Mouse (Mus musculus) brain, embryonic 14.5 days (tissue): Measurements from ENCODE around the gene Thap11.

Experiments
- CTCF ChIP-seq: fragments of 200-500 bp; IDR thresholded peaks from 2 replicates; pipeline ENCODE4 v1.5.1; 2012; ENCODE audit warnings: inconsistent platforms, mild to moderate bottlenecking, moderate library complexity, borderline replicate concordance; ENCODE audit not compliant: insufficient read depth, insufficient read length; ENCODE audit errors: extremely low read depth
- POLR2A ChIP-seq: fragments of 200-500 bp; IDR thresholded peaks from 2 replicates; pipeline ENCODE4 v1.6.1; 2012; ENCODE audit warnings: mild to moderate bottlenecking, inconsistent platforms, borderline replicate concordance; ENCODE audit not compliant: poor library complexity, insufficient read depth, insufficient read length, severe bottlenecking; ENCODE audit errors: extremely low read depth

DNA sequence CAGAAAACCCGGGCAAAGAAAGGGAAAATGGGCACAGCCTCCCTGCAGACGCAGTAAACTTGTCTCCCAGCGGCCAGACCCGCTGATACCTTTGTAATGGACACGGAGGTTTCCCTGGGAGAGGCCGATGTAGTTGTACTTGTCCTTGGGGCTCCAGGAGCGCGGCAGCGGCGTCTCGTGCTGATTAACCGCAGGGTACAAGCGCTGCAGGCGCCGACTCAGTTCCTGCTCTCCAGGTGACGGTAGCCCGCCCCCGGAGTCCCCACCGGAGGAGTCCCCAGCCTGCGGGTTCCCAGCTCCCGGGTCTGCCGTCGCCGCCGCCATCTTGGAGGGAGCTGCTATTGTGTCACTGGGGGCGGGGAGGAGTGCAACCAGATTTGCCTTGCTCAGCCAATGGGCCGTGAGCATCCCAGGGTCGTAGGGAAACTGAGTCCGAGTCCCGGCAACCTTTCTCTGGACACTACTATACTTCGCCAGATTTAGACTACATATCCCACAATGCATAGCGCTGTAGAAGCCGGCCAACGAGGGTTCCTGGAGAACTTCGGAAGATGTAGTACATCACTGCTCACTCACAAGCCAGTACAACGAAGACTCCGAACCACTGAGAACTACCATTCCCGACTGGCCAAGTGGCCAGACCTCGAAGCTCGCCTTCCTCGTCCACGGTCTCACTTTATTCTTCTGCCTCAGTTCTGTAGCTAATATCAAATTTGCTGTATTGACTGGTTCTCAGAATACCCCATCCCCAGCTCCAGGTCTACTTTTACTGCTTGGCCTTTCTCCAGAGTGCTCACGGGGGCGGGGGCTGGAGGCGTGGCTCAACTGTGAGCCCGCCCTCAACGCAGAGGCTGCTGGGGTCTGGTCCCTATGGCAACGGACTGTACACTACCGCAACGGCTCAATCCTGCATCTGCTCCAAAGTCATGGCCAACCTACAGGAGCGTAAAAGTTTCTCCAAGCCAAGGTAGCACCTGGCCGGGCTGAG lies 27.8 kb upstream of the Thap11 start, which contains the start of the genes Ranbp10 and Tsnaxip1:
- no peak for TF ChIP-seq CTCF
- peak; percentile 74; the same call in 1 of the 2 replicates for TF ChIP-seq POLR2A
